Mouse (Mus musculus) inflammation-experienced regulatory T-cells (primary cell): ENCODE data around the gene Rcan1. TPM values are rescaled to one million over a fixed set of nuclear protein-coding genes. Genes with fewer than 3 reads are reported as not detected.

Experiments
- polyA plus RNA-seq, 2 experiments: library from polyadenylated mRNA; unstranded; fragments of 100-300 nt; shearing (Covaris generic); gene quantifications; one replicate each; pipeline ENCODE4 v1.2.1; 2017

Gene Rcan1
- polyA plus RNA-seq, result 10 to 100 TPM; 15.3 to 16.7 TPM

GRCm38 (mm10) chr16:92470706-92471105 lies at the start of gene Rcan1:
Gene Rcan1, minus strand, starts transcription at chr16:92470867.

DNA sequence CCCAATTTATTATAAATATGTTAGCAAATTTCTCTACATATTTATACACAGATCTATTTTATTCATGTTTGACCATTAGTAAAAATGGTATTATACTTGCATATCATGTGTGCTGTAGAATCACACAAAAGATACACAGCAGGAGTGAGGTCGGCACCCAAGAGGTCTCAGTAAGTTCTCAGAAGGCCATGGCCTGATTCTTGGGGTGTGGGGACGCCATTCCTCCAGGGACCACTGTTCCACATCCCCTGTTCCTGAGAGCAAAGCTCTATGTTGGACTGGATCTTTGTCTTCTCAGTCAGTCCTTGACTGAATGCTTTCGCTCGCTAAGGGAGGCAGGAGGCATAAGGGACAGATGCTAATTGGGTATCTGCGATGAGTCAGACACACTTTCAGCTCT lies 14.8 kb upstream of the Rcan1 start, which contains the start of gene Clic6:
Gene Clic6, plus strand, starts transcription at position 301 of the 400 bp plus-strand sequence.

GRCm38 (mm10) chr16:92359229-92359628 lies 111.4 kb downstream of the Rcan1 start, which contains the start of gene Kcne1:
Gene Kcne1, minus strand, starts transcription at chr16:92359468.

Other genes starting within 250 kb of the Rcan1 start
- under 1 TPM; 0.24 to 0.60 TPM for gene Kcne2, start 178.5 kb downstream of the Rcan1 start, polyA plus RNA-seq
- gene Smim11, start 169.6 kb downstream of the Rcan1 start, polyA plus RNA-seq, result 100 to 1,000 TPM; 108 to 116 TPM
- gene Fam243, start 149.4 kb downstream of the Rcan1 start, polyA plus RNA-seq, result under 1 TPM; 0.17 to 0.69 TPM
- gene Kcne1, start 111.4 kb downstream of the Rcan1 start, polyA plus RNA-seq, result not detected
- gene Clic6, start 14.9 kb upstream of the Rcan1 start, polyA plus RNA-seq, result 1 to 10 TPM in 1 of 2 experiments, under 1 TPM in 1; 0.22 to 1.2 TPM